Mouse (Mus musculus) testis, postnatal 14 days (tissue): ENCODE measurements around the gene Gm36079.
"Not testable (repeated sequence)": the region's sequence is repeated elsewhere in the genome, so short reads cannot be mapped to it uniquely, and the experiment has no call there.

Experiments
- DNase-seq: peaks from one replicate; pipeline ENCODE4 v3.0.0; 2021; ENCODE audit warnings: low spot score

Gene Gm36079

GRCm38 (mm10) chr13:120026911-120027310 lies at the start of gene Gm36079:
Gene Gm36079 (minus strand): TSS chr13:120027011.
- not testable (repeated sequence) for DNase-seq

DNA sequence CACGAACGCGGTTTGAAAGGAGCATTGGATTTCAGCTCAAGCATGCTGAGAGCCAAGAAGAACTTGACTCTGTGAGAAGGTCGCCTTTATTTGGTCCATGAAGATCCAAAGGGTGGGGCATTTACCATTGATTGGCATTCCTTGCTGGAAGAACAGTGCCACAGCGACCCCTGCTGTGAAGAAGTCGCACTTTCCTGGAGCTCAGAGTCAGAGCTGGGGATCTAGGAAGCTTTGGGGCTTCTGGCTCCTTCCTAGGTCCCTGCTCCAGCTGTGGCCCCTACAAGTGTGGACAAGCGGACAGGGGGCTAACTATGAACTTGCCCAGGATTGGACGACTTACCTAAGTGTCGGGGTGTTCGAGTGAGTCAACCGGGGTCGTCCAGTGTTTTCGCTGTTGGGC lies 44.1 kb upstream of the Gm36079 start:
- DNase-seq = not testable (repeated sequence)

DNA sequence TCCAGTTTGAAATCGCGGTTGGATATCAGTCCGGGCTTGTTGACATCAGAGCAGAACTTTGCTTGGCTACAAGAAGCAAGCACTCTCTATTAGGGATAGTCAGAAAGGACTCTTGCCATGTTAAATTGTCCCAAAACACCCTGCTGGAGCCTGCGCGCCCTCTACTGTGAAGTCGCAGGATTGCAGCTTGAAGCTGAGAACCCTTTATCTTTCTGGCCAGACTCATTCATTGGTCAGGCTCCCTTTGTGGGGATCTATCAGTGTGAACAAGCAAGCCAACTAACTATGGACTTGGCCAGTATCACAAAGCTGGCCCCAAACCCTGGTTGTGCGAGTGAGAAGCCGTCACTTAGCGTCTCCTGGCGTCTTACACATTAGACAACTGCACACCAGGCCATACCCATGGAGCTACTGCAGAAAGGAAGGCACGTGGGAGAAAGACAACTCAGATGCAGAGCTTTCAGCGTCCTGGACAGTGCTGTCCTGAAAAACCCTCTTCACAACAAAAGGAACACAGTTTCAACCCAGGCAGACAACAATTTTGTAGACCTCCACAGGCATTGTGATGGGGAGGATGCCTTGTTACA lies 43.3 kb upstream of the Gm36079 start:
- not testable (repeated sequence) for DNase-seq

DNA sequence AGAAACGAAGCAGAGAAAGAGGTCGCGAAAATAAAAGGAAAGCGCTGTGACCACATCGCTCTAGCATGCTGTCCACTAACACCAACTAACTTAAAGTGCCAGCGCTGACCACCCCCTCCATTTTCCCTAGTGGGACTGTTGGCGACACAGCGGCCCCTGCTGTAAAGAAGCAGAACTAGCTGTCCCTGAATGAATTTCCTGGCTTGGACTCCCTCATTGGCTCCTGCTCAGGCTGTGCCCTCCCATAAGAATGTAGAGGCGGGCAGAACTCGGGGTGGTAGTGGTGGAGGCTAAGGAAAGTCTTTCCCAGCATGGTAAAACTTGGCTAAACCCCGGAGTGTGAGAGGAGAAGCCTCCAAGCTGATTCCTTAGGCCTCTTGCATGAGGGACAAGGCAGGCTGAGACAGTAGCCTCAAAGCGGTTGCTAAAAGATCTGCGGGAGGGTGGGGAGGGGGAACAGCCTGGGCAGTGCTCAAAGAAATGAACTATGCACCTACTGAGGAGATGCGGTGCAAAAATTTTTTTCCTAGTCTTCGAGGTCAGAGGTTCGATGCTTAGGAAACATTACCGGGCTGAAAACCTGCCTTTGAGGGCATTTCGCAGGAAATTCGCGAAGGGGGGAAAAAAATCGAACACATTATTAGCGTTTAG lies 36.8 kb upstream of the Gm36079 start:
- DNase-seq = not testable (repeated sequence)

- DNase-seq = not testable (repeated sequence)
Measured at GRCm38 (mm10) chr13:120062903-120063302, 36.1 kb upstream of the Gm36079 start.

DNA sequence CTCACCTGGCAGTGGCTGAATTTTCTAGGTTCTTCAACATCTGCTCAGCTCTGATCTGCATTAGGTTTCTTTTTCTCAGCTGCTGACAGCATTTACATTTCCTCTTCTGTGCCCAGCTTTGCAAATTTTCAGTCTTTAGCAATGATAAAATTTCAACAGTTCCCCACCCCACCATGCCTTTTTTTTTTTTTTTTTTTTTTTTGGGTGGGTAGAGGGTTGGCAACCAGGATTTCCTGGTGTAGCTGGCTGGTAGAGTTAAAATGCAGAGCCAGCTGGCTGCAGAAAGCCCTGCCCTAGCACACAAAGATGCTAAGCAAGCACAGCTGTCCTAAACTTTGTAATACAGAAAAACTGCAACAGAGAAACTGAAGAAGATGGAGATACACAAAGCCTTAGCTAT lies 25.3 kb upstream of the Gm36079 start, which contains the start of gene Gm21188:
Gene Gm21188, minus strand, starts transcription at position 110 of the 400 bp plus-strand sequence.
- DNase-seq = not testable (repeated sequence)

- not testable (repeated sequence) for DNase-seq
Measured at GRCm38 (mm10) chr13:120048608-120049007, 21.8 kb upstream of the Gm36079 start.

DNA sequence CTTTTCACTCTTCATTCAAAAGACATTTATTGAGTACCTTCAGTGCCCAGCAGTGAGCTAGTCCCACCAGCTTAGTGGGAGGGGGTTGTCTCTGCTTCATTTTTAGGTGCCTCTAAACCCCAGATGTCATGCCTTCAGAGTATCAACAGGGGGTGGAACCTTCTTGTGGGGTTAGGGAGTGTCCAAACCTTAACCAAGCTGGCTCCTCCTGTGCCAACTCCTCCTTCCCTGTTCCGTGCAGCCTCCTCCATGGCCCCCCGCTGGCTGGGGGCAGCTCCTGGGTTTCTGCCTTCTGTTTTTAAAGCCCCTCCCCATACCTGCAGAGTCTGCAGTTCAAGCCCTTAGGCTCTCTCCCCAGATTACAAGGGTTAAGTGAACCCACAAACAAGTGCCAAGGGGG lies 21.4 kb upstream of the Gm36079 start:
- not testable (repeated sequence) for DNase-seq

- DNase-seq = not testable (repeated sequence)
Measured at GRCm38 (mm10) chr13:120046422-120047209, 19.8 kb upstream of the Gm36079 start.

DNA sequence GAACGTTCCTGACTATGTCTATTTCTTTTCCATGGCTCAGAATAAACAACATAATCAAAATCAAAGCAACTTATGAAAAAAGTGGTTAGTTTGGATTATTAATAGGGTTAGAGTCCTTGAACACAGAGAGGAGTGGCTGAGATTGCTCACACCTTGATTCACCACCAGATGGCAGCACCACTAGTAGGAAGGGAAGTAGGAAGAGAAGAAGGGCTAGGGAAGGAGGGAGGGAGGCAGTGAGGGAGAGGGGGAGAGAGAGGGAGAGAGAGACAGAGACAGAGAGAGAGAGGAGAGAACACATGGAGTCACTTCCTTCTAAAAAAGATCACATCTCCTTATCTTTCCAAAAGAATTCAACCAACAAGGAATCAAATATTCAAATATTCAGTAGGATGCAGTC lies 14.3 kb upstream of the Gm36079 start:
- DNase-seq = not testable (repeated sequence)

DNA sequence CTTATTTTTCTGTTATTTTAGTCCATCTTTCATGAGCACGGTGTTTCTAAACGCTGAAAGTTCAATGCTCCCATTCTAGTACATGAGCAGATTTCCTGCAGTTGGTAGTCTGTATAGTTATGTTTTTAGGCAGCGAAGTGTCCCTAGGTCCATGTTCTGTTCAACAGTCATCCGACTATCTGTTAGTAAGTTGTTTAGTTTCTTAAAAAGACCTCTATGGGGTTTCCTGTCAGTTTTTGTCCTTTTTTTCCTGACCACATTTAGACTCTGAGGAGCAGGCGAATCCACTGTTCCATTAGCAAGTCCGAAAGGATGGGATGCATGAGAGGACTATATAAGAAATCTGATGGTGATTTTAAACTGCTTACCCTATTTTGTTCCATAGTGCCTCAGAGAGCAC lies 11.1 kb upstream of the Gm36079 start:
- DNase-seq = not testable (repeated sequence)

GRCm38 (mm10) chr13:120036577-120037115 lies 9.8 kb upstream of the Gm36079 start:
- not testable (repeated sequence) for DNase-seq

- not testable (repeated sequence) for DNase-seq
Measured at GRCm38 (mm10) chr13:120035151-120035550, 8.3 kb upstream of the Gm36079 start.

DNA sequence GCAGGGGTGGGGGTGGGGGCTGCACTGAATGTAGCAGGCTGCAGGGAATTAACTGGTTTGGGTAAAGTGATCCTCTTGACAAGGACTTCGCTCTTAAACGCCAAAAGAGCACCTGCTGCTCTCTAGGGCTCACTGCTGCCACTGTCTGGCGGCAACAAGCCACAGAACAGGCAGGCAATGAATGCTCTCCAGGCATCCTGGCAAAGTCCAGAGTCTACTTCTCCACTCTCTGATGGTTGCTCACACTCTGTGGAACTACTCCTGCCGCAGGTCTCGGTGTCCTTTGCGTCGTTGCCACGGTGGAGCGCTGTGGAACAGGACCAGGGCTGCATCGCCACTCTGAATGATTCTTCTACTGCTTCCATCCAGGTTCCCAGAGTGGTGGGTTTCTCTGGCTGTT lies 7.8 kb upstream of the Gm36079 start:
- not testable (repeated sequence) for DNase-seq

- DNase-seq = not testable (repeated sequence)
Measured at GRCm38 (mm10) chr13:120033516-120034190, 6.8 kb upstream of the Gm36079 start.

- not testable (repeated sequence) for DNase-seq
Measured at GRCm38 (mm10) chr13:120031676-120032075, 4.9 kb upstream of the Gm36079 start.

DNA sequence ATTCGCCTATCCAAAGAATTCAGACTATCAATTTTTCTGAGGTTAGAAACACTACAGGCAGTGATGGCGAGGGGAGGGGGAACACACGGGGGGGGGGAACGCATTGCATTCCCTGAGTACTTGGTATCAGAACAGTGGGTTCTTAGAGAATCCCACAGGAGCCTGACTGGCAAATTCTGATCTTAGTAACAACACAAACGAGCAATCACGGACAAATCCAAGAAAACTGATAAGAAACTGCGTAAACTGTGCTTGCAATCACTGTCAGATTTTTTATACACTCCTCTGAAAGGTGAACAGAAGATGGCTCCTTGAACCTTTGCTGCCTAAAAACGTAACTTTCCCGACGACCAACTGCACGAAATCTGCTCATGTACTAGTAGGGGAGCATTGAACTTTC lies 557 bp upstream of the Gm36079 start:
- not testable (repeated sequence) for DNase-seq

DNA sequence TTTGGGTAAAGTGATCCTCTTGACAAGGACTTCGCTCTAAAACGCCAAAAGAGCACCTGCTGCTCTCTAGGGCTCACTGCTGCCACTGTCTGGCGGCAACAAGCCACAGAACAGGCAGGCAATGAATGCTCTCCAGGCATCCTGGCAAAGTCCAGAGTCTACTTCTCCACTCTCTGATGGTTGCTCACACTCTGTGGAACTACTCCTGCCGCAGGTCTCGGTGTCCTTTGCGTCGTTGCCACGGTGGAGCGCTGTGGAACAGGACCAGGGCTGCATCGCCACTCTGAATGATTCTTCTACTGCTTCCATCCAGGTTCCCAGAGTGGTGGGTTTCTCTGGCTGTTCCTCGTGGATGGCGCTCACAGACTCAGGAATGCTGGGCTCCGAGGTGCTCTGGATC lies 438 bp downstream of the Gm36079 start:
- DNase-seq = not testable (repeated sequence)

GRCm38 (mm10) chr13:120025576-120025975 lies 1.2 kb downstream of the Gm36079 start:
- DNase-seq = not testable (repeated sequence)

DNA sequence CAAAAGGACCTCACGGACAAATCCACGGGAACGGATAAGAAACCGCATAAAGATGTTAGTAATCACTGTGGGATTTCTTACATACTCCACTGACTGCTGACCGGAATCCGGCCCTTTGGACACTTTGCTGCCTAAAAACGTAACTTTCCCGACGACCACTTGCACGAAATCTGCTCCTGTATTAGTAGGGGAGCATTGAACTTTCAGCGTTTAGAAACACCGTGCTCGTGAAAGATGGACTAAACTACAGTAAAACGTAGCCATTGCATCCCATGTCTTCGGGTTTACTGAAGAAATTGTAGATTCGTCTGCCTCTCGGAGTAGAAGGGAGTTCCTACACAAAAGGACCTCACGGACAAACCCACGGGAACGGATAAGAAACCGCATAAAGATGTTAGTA lies 1.8 kb downstream of the Gm36079 start:
- DNase-seq = not testable (repeated sequence)

DNA sequence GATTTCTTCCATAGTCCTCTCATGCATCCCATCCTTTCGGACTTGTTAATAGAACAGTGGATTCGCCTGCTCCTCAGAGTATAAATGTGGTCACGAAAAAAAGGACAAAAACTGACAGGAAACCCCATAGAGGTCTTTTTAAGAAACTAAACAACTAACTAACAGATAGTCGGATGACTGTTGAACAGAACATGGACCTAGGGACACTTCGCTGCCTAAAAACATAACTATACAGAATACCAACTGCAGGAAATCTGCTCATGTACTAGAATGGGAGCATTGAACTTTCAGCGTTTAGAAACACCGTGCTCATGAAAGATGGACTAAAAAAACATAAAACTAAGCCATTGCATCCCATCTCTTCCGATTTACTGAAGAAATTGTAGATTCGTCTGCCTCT lies 2.2 kb downstream of the Gm36079 start:
- not testable (repeated sequence) for DNase-seq

DNA sequence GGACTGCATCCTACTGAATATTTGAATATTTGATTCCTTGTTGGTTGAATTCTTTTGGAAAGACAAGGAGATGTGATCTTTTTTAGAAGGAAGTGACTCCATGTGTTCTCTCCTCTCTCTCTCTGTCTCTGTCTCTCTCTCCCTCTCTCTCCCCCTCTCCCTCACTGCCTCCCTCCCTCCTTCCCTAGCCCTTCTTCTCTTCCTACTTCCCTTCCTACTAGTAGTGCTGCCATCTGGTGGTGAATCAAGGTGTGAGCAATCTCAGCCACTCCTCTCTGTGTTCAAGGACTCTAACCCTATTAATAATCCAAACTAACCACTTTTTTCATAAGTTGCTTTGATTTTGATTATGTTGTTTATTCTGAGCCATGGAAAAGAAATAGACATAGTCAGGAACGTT lies 5.3 kb downstream of the Gm36079 start:
- DNase-seq = not testable (repeated sequence)
